Mouse (Mus musculus): ENCODE results near the gene Naga.

GRCm38 (mm10) chr15:82368146-82368545, 29.4 kb upstream of the Naga start:
- TF ChIP-seq CTCF (IDR thresholded peaks at IDR 0.05; ENCODE audit: low read depth, low read length) (no peak), POLR2A (IDR thresholded peaks at IDR 0.05; ENCODE audit: extremely low read depth, insufficient read depth, low read length) (no peak)
